Mouse (Mus musculus): Measurements from ENCODE around the gene Ica1. TPM values are rescaled to one million over a fixed set of nuclear protein-coding genes. Genes with fewer than 3 reads are reported as not detected.

The Ica1 gene
- polyA plus RNA-seq, 1 experiment from 2014 or later: 14.5 TPM

DNA sequence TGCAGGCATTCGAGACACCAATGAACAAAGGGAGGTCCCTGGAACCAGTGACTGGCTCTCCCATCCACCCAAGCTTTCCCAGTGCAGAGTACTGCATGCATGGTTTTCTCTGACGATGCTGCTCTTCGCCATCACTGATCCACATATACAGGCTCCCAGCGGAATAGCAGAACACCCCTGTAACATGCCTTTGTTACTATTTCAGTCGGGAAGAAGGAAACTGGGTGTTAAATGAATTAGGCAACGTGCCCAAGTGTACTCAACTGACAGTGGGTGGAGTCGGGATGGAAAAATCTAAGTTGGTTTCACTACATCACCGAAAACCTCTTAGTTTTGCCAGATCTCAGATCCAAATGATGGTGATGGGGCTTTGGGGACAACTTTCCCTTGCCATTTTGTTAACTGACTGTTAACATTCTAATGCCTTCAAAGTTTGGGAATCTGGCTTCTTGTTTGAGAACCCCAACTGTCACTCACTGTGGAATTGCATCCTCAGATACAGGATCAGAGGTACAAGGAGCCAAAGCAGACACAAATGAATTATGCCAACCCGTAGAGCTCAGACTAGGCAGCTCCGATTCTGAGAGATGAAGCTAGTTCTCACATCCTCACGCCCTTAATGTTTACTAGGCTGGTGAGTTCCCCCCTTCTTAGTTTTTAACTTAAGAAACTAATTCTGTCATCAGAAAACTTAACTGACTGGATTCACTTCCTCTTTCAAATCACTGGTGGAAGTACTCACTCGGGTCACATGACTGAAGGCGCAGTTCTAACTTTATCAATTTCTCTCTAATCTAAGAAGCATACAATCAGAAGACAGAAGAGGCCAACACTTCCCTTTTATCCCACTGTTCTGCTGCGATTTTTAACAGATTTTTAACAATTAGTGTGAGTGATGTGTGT lies 91.4 kb downstream of the Ica1 start:
- Histone ChIP-seq H3K27ac (ENCODE audit: low read depth, low read length) (no peak overlapping the region), H3K4me2 (no peak overlapping the region), H3K27me3 (replicated peaks; ENCODE audit: control insufficient read depth, insufficient read depth, low read length) (no peaks in the 10 kb centered on the region), H3K9me3 (ENCODE audit: control insufficient read depth, low read length) (no peaks in the 10 kb centered on the region), H3K4me1 (replicated peaks; ENCODE audit: control insufficient read depth, insufficient read depth, low read length) (no peaks in the 10 kb centered on the region), H3K36me3 (ENCODE audit: control insufficient read depth, insufficient read depth, low read length) (no peaks in the 10 kb centered on the region), H3K9ac (ENCODE audit: low read depth, low read length) (no peak overlapping the region), H3K4me3 (ENCODE audit: low read depth, low read length) (no peak overlapping the region)
- DNase-seq (ENCODE audit: low spot score): no peak
- ATAC-seq (replicated peaks; ENCODE audit: low FRiP score): no peak
- WGBS: 79% methylated on average over 14 of the region's 14 CpGs

DNA sequence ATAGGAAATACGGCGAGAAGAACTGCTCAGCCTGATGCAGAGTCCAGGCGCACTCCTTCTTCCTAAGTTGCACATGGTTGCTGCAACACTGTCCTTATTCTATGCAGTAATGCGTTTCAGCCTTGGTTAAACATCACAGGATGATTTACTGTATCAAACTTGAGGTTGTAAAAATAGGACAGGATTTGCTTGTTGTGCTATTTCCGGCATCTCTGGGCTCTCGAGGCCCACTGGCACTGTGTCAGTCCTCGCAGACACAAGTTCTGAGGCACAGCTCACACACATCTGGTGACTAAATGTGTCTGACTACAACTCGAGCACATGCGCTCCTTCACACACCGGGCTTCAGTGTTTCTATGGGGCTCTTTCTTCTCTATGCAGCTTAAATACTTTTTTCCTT lies 94.9 kb downstream of the Ica1 start:
- Histone ChIP-seq H3K4me1 (replicated peaks; ENCODE audit: control insufficient read depth, insufficient read depth, low read length) (no peaks in the 10 kb centered on the region), H3K36me3 (ENCODE audit: control insufficient read depth, insufficient read depth, low read length) (no peaks in the 10 kb centered on the region), H3K4me2 (no peak overlapping the region), H3K4me3 (ENCODE audit: low read depth, low read length) (no peak overlapping the region), H3K9me3 (ENCODE audit: control insufficient read depth, low read length) (no peaks in the 10 kb centered on the region), H3K27me3 (replicated peaks; ENCODE audit: control insufficient read depth, insufficient read depth, low read length) (no peaks in the 10 kb centered on the region), H3K9ac (ENCODE audit: low read depth, low read length) (no peak overlapping the region), H3K27ac (ENCODE audit: low read depth, low read length) (no peak overlapping the region)
- DNase-seq (ENCODE audit: low spot score) (no peak), ATAC-seq (replicated peaks; ENCODE audit: low FRiP score) (no peak)
- 91% methylated on average over 10 of the region's 10 CpGs for WGBS

DNA sequence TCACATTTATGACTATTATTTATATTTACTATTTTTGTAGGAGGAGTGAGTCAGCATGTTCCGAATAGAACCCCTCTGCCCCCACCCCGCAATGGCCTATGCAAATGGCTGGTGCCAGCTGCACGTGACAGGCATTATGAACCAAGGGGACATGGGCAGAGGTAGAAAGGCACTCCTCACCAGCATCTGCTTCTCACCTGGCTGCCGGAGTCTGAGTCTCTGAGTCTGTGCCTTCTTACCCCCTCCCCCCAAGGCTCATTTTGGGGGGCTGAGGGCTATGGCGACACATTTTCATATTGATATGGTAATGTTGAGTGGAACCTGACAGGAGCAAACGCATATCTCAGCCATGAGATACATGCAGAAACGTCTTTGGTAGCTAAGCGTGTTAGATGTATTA lies 97.4 kb downstream of the Ica1 start:
- ATAC-seq (replicated peaks; ENCODE audit: low FRiP score): no peak
- Histone ChIP-seq H3K4me2 (no peak overlapping the region), H3K4me3 (ENCODE audit: low read depth, low read length) (no peak overlapping the region), H3K4me1 (replicated peaks; ENCODE audit: control insufficient read depth, insufficient read depth, low read length) (no peaks in the 10 kb centered on the region), H3K27ac (ENCODE audit: low read depth, low read length) (no peak overlapping the region), H3K9me3 (ENCODE audit: control insufficient read depth, low read length) (no peaks in the 10 kb centered on the region), H3K9ac (ENCODE audit: low read depth, low read length) (no peak overlapping the region), H3K27me3 (replicated peaks; ENCODE audit: control insufficient read depth, insufficient read depth, low read length) (no peaks in the 10 kb centered on the region), H3K36me3 (ENCODE audit: control insufficient read depth, insufficient read depth, low read length) (no peaks in the 10 kb centered on the region)
- WGBS: 86% methylated on average over 8 of the region's 8 CpGs
- DNase-seq (ENCODE audit: low spot score): no peak

DNA sequence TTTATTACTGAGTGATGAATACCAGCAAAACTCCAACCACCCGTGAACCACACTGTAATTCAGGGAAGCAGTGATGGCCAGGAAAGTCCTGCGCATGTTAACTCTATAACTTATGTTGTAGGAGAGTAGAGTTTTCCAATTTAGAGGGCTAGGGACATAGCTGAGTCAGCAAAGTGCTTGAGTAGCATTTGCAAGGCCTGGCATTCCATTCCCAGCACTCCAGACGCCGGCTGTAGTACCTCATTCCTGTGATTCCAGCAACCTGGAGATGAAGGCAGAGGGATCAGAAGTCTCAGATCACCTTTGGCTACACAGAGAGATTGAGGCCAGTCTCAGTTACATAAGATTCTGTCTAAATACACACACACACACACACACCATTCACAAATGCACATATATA lies 105.3 kb downstream of the Ica1 start:
- Histone ChIP-seq H3K9me3 (ENCODE audit: control insufficient read depth, low read length) (no peaks in the 10 kb centered on the region), H3K4me2 (no peak overlapping the region), H3K27me3 (replicated peaks; ENCODE audit: control insufficient read depth, insufficient read depth, low read length) (no peaks in the 10 kb centered on the region), H3K27ac (ENCODE audit: low read depth, low read length) (no peak overlapping the region), H3K36me3 (ENCODE audit: control insufficient read depth, insufficient read depth, low read length) (no peaks in the 10 kb centered on the region), H3K4me3 (ENCODE audit: low read depth, low read length) (no peak overlapping the region), H3K9ac (ENCODE audit: low read depth, low read length) (no peak overlapping the region), H3K4me1 (replicated peaks; ENCODE audit: control insufficient read depth, insufficient read depth, low read length) (no peaks in the 10 kb centered on the region)
- DNase-seq (ENCODE audit: low spot score) (no peak), ATAC-seq (replicated peaks; ENCODE audit: low FRiP score) (no peak)
- WGBS: 85% methylated on average over 4 of the region's 4 CpGs

DNA sequence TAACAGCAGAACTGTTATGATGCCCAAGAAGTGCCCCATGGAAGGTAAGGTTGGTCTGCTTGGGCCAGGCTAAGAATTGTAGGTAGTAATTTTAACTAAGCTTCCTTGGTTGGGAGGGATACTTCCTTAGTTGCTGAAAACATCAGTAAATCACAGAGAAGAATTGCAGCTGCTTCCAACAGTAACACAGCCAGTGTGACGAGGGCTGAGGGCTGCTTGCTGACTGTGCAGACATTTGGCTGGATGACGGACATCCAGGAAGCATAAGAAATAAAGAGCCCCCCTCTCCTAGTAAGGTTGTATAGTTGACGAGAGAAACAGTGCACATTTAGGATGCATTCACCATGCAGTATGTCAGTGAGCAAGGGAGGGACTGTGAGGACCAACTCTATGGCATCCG lies 108.9 kb downstream of the Ica1 start:
- no peak overlapping the region for H3K27ac ChIP-seq (ENCODE audit: low read depth, low read length)
- no peak overlapping the region for H3K4me3 ChIP-seq (ENCODE audit: low read depth, low read length)
- H3K9me3 ChIP-seq (ENCODE audit: control insufficient read depth, low read length): no peaks in the 10 kb centered on the region
- no peak overlapping the region for H3K9ac ChIP-seq (ENCODE audit: low read depth, low read length)
- H3K36me3 ChIP-seq (ENCODE audit: control insufficient read depth, insufficient read depth, low read length): no peaks in the 10 kb centered on the region
- no peaks in the 10 kb centered on the region for H3K4me1 ChIP-seq (replicated peaks; ENCODE audit: control insufficient read depth, insufficient read depth, low read length)
- no peak overlapping the region for H3K4me2 ChIP-seq
- WGBS: 79% methylated on average over 4 of the region's 4 CpGs
- no peak for ATAC-seq (replicated peaks; ENCODE audit: low FRiP score)
- DNase-seq (ENCODE audit: low spot score): no peak
- no peaks in the 10 kb centered on the region for H3K27me3 ChIP-seq (replicated peaks; ENCODE audit: control insufficient read depth, insufficient read depth, low read length)

DNA sequence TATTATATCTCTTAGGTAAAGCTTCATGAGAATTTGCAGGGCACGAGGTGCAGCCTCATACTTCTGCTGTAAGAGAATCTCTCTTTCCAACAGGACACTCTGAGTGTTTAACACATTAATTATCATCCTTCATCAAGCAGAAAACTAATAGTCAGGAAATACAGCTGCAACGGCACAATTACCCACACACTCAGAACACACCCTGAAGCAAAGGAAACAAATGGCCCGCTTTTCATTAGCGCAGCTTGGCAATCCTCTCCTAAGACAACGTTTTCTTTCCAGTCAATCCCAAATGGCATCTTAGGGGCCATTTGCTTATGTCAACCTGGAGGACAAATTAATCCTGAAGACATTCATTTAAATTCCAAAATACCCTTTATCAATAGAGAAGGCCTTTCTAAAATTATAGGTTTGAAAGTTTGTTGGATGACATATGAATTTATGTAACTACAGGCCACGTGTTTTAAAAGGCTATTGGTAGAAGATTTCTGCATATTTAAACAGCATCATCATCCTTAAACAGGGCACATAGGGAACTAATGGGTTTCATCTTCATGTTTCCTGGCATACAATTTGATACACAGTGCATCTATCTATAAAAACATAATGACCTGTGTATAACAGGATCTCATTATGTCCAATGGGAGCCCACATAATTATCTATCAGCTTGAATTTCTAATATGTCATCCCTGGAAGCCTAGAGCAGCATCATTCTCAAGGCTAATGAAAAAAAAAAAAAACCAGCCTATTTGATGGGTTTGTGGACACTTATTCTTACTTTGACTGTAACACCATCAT lies 110.1 kb downstream of the Ica1 start:
- H3K27ac ChIP-seq (ENCODE audit: low read depth, low read length): no peak overlapping the region
- no peaks in the 10 kb centered on the region for H3K4me1 ChIP-seq (replicated peaks; ENCODE audit: control insufficient read depth, insufficient read depth, low read length)
- ATAC-seq (replicated peaks; ENCODE audit: low FRiP score) (no peak), DNase-seq (ENCODE audit: low spot score) (no peak)
- 77% methylated on average over 6 of the region's 6 CpGs for WGBS
- no peak overlapping the region for H3K4me2 ChIP-seq
- no peaks in the 10 kb centered on the region for H3K27me3 ChIP-seq (replicated peaks; ENCODE audit: control insufficient read depth, insufficient read depth, low read length)
- no peak overlapping the region for H3K4me3 ChIP-seq (ENCODE audit: low read depth, low read length)
- no peak overlapping the region for H3K9ac ChIP-seq (ENCODE audit: low read depth, low read length)
- no peaks in the 10 kb centered on the region for H3K9me3 ChIP-seq (ENCODE audit: control insufficient read depth, low read length)
- no peaks in the 10 kb centered on the region for H3K36me3 ChIP-seq (ENCODE audit: control insufficient read depth, insufficient read depth, low read length)

DNA sequence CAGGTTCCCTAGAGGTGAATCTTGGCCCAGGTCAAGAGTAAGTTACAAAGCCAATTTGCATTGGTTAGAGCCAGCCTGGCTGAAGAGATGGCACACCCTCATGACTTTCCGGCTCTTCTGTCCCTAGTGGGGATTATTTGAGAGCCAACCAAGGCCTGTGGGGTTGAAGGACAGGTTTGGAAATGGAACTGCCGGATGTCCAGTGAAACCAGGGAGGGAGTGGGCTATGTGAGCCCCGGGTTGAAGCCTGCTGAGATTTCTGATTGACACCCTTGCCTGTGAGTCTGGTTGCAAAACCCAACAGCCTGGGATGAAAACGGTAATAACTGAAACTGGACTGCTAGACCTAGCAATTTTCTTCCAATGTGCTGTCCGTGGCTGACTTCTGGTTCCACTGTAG lies 112.5 kb downstream of the Ica1 start:
- 85% methylated on average over 5 of the region's 5 CpGs for WGBS
- DNase-seq (ENCODE audit: low spot score): no peak
- no peak for ATAC-seq (replicated peaks; ENCODE audit: low FRiP score)

DNA sequence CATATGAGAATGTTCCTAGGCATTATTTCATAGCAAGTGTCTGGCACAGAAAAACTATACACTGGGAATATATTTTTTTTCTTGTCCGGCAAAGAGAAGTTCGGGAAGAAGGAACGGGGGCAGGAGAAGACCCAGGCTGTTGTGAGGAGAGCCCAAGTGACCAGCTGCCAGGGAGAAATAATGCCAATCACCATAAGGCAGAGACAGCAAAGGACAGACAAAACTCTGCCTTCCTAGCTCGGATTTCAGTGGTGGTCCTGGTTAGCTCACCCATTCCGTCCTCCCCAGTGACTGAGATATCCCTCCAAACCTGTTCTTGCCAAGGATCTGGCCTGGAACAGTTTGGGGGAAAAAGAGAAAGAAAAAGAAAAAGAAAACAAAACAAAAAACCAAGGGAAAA lies 113.3 kb downstream of the Ica1 start:
- H3K9ac ChIP-seq (ENCODE audit: low read depth, low read length): no peak overlapping the region
- ATAC-seq (replicated peaks; ENCODE audit: low FRiP score) (no peak), DNase-seq (ENCODE audit: low spot score) (no peak)
- no peak overlapping the region for H3K27ac ChIP-seq (ENCODE audit: low read depth, low read length)
- 87% methylated on average over 5 of the region's 5 CpGs for WGBS
- no peak overlapping the region for H3K4me2 ChIP-seq
- H3K4me3 ChIP-seq (ENCODE audit: low read depth, low read length): no peak overlapping the region
- no peaks in the 10 kb centered on the region for H3K36me3 ChIP-seq (ENCODE audit: control insufficient read depth, insufficient read depth, low read length)
- no peaks in the 10 kb centered on the region for H3K9me3 ChIP-seq (ENCODE audit: control insufficient read depth, low read length)
- H3K27me3 ChIP-seq (replicated peaks; ENCODE audit: control insufficient read depth, insufficient read depth, low read length): no peaks in the 10 kb centered on the region
- no peaks in the 10 kb centered on the region for H3K4me1 ChIP-seq (replicated peaks; ENCODE audit: control insufficient read depth, insufficient read depth, low read length)

More for the DNA sequence above, 112.5 kb downstream of the Ica1 start:
- Histone ChIP-seq H3K9ac (ENCODE audit: low read depth, low read length) (no peak overlapping the region), H3K27ac (ENCODE audit: low read depth, low read length) (no peak overlapping the region), H3K36me3 (ENCODE audit: control insufficient read depth, insufficient read depth, low read length) (no peaks in the 10 kb centered on the region), H3K4me3 (ENCODE audit: low read depth, low read length) (no peak overlapping the region), H3K4me2 (no peak overlapping the region), H3K4me1 (replicated peaks; ENCODE audit: control insufficient read depth, insufficient read depth, low read length) (no peaks in the 10 kb centered on the region), H3K9me3 (ENCODE audit: control insufficient read depth, low read length) (no peaks in the 10 kb centered on the region), H3K27me3 (replicated peaks; ENCODE audit: control insufficient read depth, insufficient read depth, low read length) (no peaks in the 10 kb centered on the region)

Measured in liver, embryonic 11.5 days (tissue).